ENCODE assay signal across 8 mouse cellular contexts in genomic region chr14:99298385-99299021, GRCm38 (mm10). TPM values are rescaled to one million over a fixed set of nuclear protein-coding genes. Genes with fewer than 3 reads are reported as not detected.
DNase-seq lines count a peak whose midpoint lies in the region; ATAC-seq lines count a peak whose summit lies in the region.

Gene Klf5 (plus strand): TSS chr14:99298691.

- H3K27me3 ChIP-seq in hindbrain, embryonic 14.5 days (ENCODE audit: control insufficient read depth, insufficient read depth, low read length), result peaks cover 23% of the 10 kb centered on the region

- under 1% methylated on average over 53 of the region's 67 CpGs for WGBS in hindbrain, embryonic 14.5 days

- H3K4me3 ChIP-seq in hindbrain, embryonic 14.5 days (replicated peaks; ENCODE audit: low read length), result peak within 1 kb of the TSS; percentile 83

- 0 out of 2 replicates have a peak within 1 kb of the TSS, but pooled peaks have one; percentile 20 for H3K27ac ChIP-seq in hindbrain, embryonic 14.5 days

- DNase-seq in WW6 (ENCODE audit: low read depth, low spot score), result peak; percentile 95
- DNase-seq in cerebellum, postnatal 36 days, result peak; percentile 80 to 85
- DNase-seq in frontal cortex, postnatal 36 days (ENCODE audit: low spot score in 2 of 2), result peak; percentile 88 to 94
- peak; percentile 87 for DNase-seq in hindbrain, embryonic 14.5 days (ENCODE audit: low spot score)
- peak; percentile 71 to 77 for DNase-seq in layer of hippocampus, postnatal 25 days (ENCODE audit: extremely low spot score in 1 of 2, low spot score in 1 of 2)
- DNase-seq in lung, postnatal 14 days, result peak; percentile 92
- DNase-seq in retina, adult 2 months (ENCODE audit: low read depth, low spot score), result peak; percentile 9
- DNase-seq in thymus, postnatal 25 days, result peak; percentile 80

- no peaks in the 10 kb centered on the region for H3K9me3 ChIP-seq in hindbrain, embryonic 14.5 days (ENCODE audit: control insufficient read depth, low read length)

- 0 out of 2 replicates have a peak, but pooled peaks cover 4% of the 10 kb centered on the region for H3K4me1 ChIP-seq in hindbrain, embryonic 14.5 days (replicated peaks; ENCODE audit: control insufficient read depth, insufficient read depth, low read length)

- H3K9ac ChIP-seq in hindbrain, embryonic 14.5 days, result peak within 1 kb of the TSS; percentile 72

- H3K4me2 ChIP-seq in hindbrain, embryonic 14.5 days (replicated peaks), result peak within 1 kb of the TSS; percentile 97

- ATAC-seq in hindbrain, embryonic 14.5 days (ENCODE audit: low FRiP score), result peak; percentile 97

- H3K36me3 ChIP-seq in hindbrain, embryonic 14.5 days (replicated peaks; ENCODE audit: control insufficient read depth, insufficient read depth), result no peaks in the 10 kb centered on the region

RNA-seq across cellular contexts. Expression of gene Klf5, which starts in this region (rescaled TPM):
- polyA plus RNA-seq in hindbrain, embryonic 14.5 days (2014; fragmentation: Nextera tagmentation; extraction: Ambion mirVana), result 3.3 and 3.5 TPM in 2 replicates
- 1 to 10 TPM; 6.2 to 6.6 TPM for total RNA-seq in layer of hippocampus, postnatal 25 days (2021)

Comparison
In these comparisons a context has a peak if more than half of its experiments do, and no peak if none do; other contexts are left out.
1. Peak in every context shown above with its lines: DNase-seq, ATAC-seq, H3K4me3 ChIP-seq and H3K27ac ChIP-seq.
2. DNase-seq: peak in every context shown above with its lines; median percentile 95 in WW6; 92 in lung, postnatal 14 days; 91 in frontal cortex, postnatal 36 days; 87 in hindbrain, embryonic 14.5 days; 82 in cerebellum, postnatal 36 days; 80 in thymus, postnatal 25 days; 74 in layer of hippocampus, postnatal 25 days; 9 in retina, adult 2 months.